Mouse (Mus musculus) liver, postnatal 0 days (tissue): ENCODE measurements around the gene Med8.
A peak's percentile ranks its signal among the peaks of the same experiment; 100 is the strongest.

Experiments used
- CTCF ChIP-seq: sonication (generic); IDR thresholded peaks from 2 replicates; pipeline ENCODE4 v1.5.1; 2016; ENCODE audit warnings: antibody characterized with exemption, low read depth
- EP300 ChIP-seq: IDR thresholded peaks from 2 replicates; pipeline ENCODE4 v1.6.1; 2016; ENCODE audit warnings: antibody characterized with exemption, low read depth, mild to moderate bottlenecking

DNA sequence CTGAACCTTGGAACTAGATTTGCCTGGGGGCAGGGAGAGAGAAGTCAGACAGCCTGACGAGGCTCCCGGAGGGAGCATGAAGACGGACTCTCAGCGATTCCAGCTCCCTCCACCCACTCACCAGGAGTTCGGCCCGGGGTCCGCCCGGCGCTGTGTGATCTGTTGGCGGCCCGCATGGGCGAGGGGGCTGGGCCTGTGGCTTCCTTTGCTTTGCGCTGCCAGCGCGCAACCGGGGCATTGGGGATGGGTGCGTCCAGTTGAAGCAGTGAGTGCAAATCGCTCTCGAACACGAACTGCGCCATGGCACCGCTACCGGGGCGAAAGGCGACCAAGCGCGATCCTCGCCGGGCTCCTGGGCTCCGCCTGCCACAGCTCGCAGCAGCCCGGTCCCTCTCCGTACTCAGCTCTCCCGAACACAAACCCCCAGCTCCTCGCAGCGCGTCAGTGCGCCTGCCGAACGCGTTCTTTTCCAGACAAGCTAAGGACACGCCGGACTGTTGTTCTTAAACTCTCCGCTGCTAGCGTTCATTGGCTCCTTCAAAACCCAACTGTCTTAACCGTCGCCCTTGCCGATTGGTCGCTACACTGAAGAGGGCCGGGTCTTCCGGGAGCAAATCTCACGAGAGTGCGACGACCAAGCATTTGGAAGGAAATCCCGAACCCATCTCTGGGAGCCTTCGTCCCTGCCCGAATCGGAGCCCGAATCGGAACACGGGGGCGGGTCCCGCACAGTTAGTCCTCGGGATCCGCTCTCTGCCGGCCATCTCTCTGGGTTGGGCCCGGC is 27.9 kb downstream of the Med8 start, which contains the start of gene Cdc20:
- TF ChIP-seq CTCF, result no peak
- TF ChIP-seq EP300, result peak; percentile 77; the same call in 1 of the 2 replicates
